Comparison of ENCODE assay signal across 8 mouse cellular contexts in the genomic region with DNA sequence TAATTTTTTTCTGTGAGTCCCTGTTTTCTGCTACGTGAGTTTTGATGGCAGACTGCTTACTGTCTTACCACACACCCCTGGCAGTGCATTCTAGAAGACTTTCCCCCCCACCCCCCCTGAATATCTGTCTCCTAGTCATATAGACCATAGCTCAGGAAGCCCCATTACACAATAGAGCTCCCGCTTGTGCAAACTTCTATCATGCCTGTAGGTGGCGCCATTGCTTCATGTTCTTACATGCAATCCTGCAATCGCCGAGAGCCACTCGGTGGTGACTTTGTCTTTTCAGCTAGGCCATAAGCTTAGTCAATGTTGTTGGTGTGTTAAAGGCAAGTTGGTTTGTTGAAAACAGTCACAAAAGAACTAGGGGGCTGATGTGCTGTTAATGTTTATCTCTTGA. TPM values are rescaled to one million over a fixed set of nuclear protein-coding genes. Genes with fewer than 3 reads are reported as not detected.
DNase-seq lines count a peak whose midpoint lies in the region; ATAC-seq and TF ChIP-seq lines count a peak whose summit lies in the region.

No protein-coding gene starts in this region.

- H3K4me1 ChIP-seq in forebrain, embryonic 14.5 days (ENCODE audit: control insufficient read depth, insufficient read depth, low read length) = no peaks in the 10 kb centered on the region
- H3K4me1 ChIP-seq in hindbrain, embryonic 13.5 days (replicated peaks) = no peaks in the 10 kb centered on the region
- H3K4me1 ChIP-seq in midbrain, embryonic 11.5 days (ENCODE audit: control insufficient read depth, insufficient read depth, low read length) = no peaks in the 10 kb centered on the region
- no peaks in the 10 kb centered on the region for H3K4me1 ChIP-seq in small intestine, adult 2 months (ENCODE audit: control insufficient read depth, insufficient read depth, insufficient read length, low read length)

- no peak overlapping the region for H3K4me2 ChIP-seq in forebrain, embryonic 14.5 days (ENCODE audit: low read length)
- no peak overlapping the region for H3K4me2 ChIP-seq in hindbrain, embryonic 13.5 days
- no peak overlapping the region for H3K4me2 ChIP-seq in midbrain, embryonic 11.5 days

- no peak overlapping the region for H3K4me3 ChIP-seq in forebrain, embryonic 14.5 days (ENCODE audit: low read depth, low read length)
- H3K4me3 ChIP-seq in hindbrain, embryonic 13.5 days = no peak overlapping the region
- no peak overlapping the region for H3K4me3 ChIP-seq in midbrain, embryonic 11.5 days (ENCODE audit: low read depth, low read length)
- H3K4me3 ChIP-seq in small intestine, adult 2 months (ENCODE audit: low read depth, low read length) = no peak overlapping the region

- H3K9ac ChIP-seq in forebrain, embryonic 14.5 days (ENCODE audit: low read length) = no peak overlapping the region
- H3K9ac ChIP-seq in hindbrain, embryonic 13.5 days = no peak overlapping the region
- H3K9ac ChIP-seq in midbrain, embryonic 11.5 days (ENCODE audit: low read length) = no peak overlapping the region

- 3% methylated on average over 6 of the region's 6 CpGs for WGBS in forebrain, embryonic 14.5 days
- under 1% methylated on average over 6 of the region's 6 CpGs for WGBS in hindbrain, embryonic 13.5 days
- WGBS in midbrain, embryonic 11.5 days = 3% methylated on average over 6 of the region's 6 CpGs
- 1% methylated on average over 6 of the region's 6 CpGs for WGBS in small intestine, adult 2 months

- H3K9me3 ChIP-seq in forebrain, embryonic 14.5 days (replicated peaks; ENCODE audit: control insufficient read depth, low read length) = no peaks in the 10 kb centered on the region
- no peaks in the 10 kb centered on the region for H3K9me3 ChIP-seq in hindbrain, embryonic 13.5 days
- no peaks in the 10 kb centered on the region for H3K9me3 ChIP-seq in midbrain, embryonic 11.5 days (ENCODE audit: control insufficient read depth, low read length)

- DNase-seq in MN1 (ENCODE audit: low spot score) = peak; percentile 66
- peak; percentile 66 for DNase-seq in c-Kit-positive CD71-positive TER-119-positive erythroid progenitor cells, embryonic 14.5 days (ENCODE audit: low spot score)
- DNase-seq in forebrain, embryonic 14.5 days (ENCODE audit: low spot score) = peak; percentile 93
- DNase-seq in left cerebral cortex, adult 18-20 months (ENCODE audit: low spot score in 2 of 2) = peak; percentile 83 to 88
- peak; percentile 97 for DNase-seq in midbrain, embryonic 11.5 days (ENCODE audit: low spot score, missing footprints)

- TF ChIP-seq CTCF in small intestine, adult 2 months (IDR thresholded peaks at IDR 0.05; ENCODE audit: extremely low read depth, insufficient read length, insufficient replicate concordance, low read depth, low read length) = peak; percentile 71; the same call in 1 of the 2 replicates

- H3K36me3 ChIP-seq in forebrain, embryonic 14.5 days (ENCODE audit: control insufficient read depth, insufficient read depth, low read length) = no peaks in the 10 kb centered on the region
- H3K36me3 ChIP-seq in hindbrain, embryonic 13.5 days = no peaks in the 10 kb centered on the region
- H3K36me3 ChIP-seq in midbrain, embryonic 11.5 days (ENCODE audit: control insufficient read depth, insufficient read depth, low read length) = no peaks in the 10 kb centered on the region
- no peaks in the 10 kb centered on the region for H3K36me3 ChIP-seq in small intestine, adult 2 months (ENCODE audit: control insufficient read depth, insufficient read depth, low read length)

- no peak overlapping the region for H3K27ac ChIP-seq in forebrain, embryonic 14.5 days (ENCODE audit: low read depth, low read length)
- no peak overlapping the region for H3K27ac ChIP-seq in hindbrain, embryonic 13.5 days
- no peak overlapping the region for H3K27ac ChIP-seq in midbrain, embryonic 11.5 days (ENCODE audit: low read depth, low read length)
- no peak overlapping the region for H3K27ac ChIP-seq in small intestine, adult 2 months (ENCODE audit: insufficient read depth, low read depth, low read length)

- H3K27me3 ChIP-seq in forebrain, embryonic 14.5 days (replicated peaks; ENCODE audit: control insufficient read depth, insufficient read depth, low read length) = no peaks in the 10 kb centered on the region
- no peaks in the 10 kb centered on the region for H3K27me3 ChIP-seq in hindbrain, embryonic 13.5 days
- H3K27me3 ChIP-seq in midbrain, embryonic 11.5 days (ENCODE audit: control insufficient read depth, insufficient read depth, low read length) = no peaks in the 10 kb centered on the region
- H3K27me3 ChIP-seq in small intestine, adult 2 months (ENCODE audit: control insufficient read depth, insufficient read depth, low read length) = no peaks in the 10 kb centered on the region; the same call in 1 of the 2 replicates

- peak; percentile 78; the same call in 1 of the 2 replicates for ATAC-seq in forebrain, embryonic 14.5 days
- peak; percentile 91 for ATAC-seq in hindbrain, embryonic 13.5 days (ENCODE audit: low FRiP score)
- peak; percentile 82; the same call in 1 of the 2 replicates for ATAC-seq in midbrain, embryonic 11.5 days (ENCODE audit: low FRiP score)
- no peak for ATAC-seq in erythroid progenitor cell, adult 5-6 weeks (replicated peaks; ENCODE audit: low FRiP score, poor library complexity, severe bottlenecking)

- no peak for TF ChIP-seq POLR2A in small intestine, adult 2 months (IDR thresholded peaks at IDR 0.05; ENCODE audit: low read depth, low read length)

RNA-seq across cellular contexts. Expression of a gene that starts 10.9 kb away (rescaled TPM):
- polyA plus RNA-seq in forebrain, embryonic 14.5 days (2014; fragmentation: Nextera tagmentation; extraction: Ambion mirVana) = 0.14 and 0.26 TPM in 2 replicates
- polyA plus RNA-seq in hindbrain, embryonic 13.5 days (2015; fragmentation: Nextera tagmentation; extraction: Ambion mirVana) = 0.09 TPM in 2 replicates
- total RNA-seq in left cerebral cortex, adult 18-20 months (2021) = not detected
- polyA plus RNA-seq in midbrain, embryonic 11.5 days (2014; fragmentation: Nextera tagmentation; extraction: Ambion mirVana) = 0.10 TPM in 1 of 2 replicates, not detected in the other
- polyA plus RNA-seq in small intestine, adult 2 months (2012; rRNA removed) = 0.06 TPM in 1 of 2 replicates, not detected in the other
- total RNA-seq in erythroid progenitor cell, adult 5-6 weeks (2015; ENCODE audit: low replicate concordance) = not detected in 2 replicates
- total RNA-seq in erythroid progenitor cell, adult 5-6 weeks (2017; ENCODE audit: low replicate concordance) = not detected in 2 replicates

RNA-seq across cellular contexts. Expression of a gene that starts 26.6 kb away (rescaled TPM):
- 1.4 and 1.5 TPM in 2 replicates for polyA plus RNA-seq in forebrain, embryonic 14.5 days (2014; fragmentation: Nextera tagmentation; extraction: Ambion mirVana)
- polyA plus RNA-seq in hindbrain, embryonic 13.5 days (2015; fragmentation: Nextera tagmentation; extraction: Ambion mirVana) = 1.3 and 1.5 TPM in 2 replicates
- under 1 TPM; 0.59 to 0.79 TPM for total RNA-seq in left cerebral cortex, adult 18-20 months (2021)
- polyA plus RNA-seq in midbrain, embryonic 11.5 days (2014; fragmentation: Nextera tagmentation; extraction: Ambion mirVana) = 1.3 and 2.1 TPM in 2 replicates
- not detected in 2 replicates for polyA plus RNA-seq in small intestine, adult 2 months (2012; rRNA removed)
- 3.6 TPM in 1 of 2 replicates, not detected in the other for total RNA-seq in erythroid progenitor cell, adult 5-6 weeks (2015; ENCODE audit: low replicate concordance)
- total RNA-seq in erythroid progenitor cell, adult 5-6 weeks (2017; ENCODE audit: low replicate concordance) = 0.91 TPM in 1 of 2 replicates, not detected in the other
